Mouse (Mus musculus): ENCODE results near the gene Cdh24. TPM values are rescaled to one million over a fixed set of nuclear protein-coding genes. Genes with fewer than 3 reads are reported as not detected.

Cdh24 gene
- under 1 TPM; 0.36 to 0.59 TPM for total RNA-seq (2021)
- long read RNA-seq, experiment 1, result 0 reads
- long read RNA-seq, experiment 2, result 0 reads

DNA sequence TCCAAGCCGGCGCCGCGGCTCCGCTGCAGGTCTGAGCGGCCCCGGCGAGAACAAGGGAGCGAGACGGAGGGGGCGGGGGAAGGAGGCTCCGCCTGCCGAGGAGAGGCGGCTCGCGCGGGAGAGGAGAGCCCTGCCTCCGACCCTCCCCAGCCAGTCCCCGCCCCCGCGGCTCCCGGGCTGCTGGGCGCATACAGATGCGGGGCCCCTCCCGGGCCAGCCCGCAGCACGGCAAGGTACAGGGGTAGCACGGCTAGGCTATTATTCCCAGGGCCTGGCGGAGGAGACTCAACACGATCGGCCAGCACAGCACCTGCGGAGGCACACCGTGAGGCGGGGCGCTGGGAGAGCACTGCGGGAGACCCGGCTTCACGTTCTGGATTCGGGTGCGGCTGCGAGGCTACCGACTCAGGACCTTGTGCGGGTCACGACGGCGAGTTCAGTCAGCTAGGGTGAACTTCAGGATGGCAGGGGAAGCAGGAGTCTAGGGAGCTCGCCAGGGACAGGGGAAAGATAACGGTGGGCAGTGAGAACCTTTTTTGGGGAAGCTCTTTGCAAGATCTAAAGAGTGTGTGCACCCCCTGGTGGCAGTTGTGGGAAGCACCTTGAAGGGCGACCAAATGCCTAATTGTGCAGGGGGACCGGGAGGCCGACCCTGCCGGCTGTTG lies at the start of gene Cdh24:
Cdh24 (minus strand) TSS at position 60 of the 665 bp plus-strand sequence.
- intact Hi-C loops (cut with DNase I), result loop anchor here (1.0 kb wide), 1 partner anchor 72 kb away; no protein-coding TSS in a partner anchor
- peak; percentile 75 to 76 for DNase-seq

- no peak for DNase-seq
- intact Hi-C loops (cut with DNase I), result loop anchor here (5.0 kb wide), 1 partner anchor 35 kb away; no protein-coding TSS in a partner anchor
Observed at GRCm38 (mm10) chr14:54687251-54687650, 46.1 kb upstream of the Cdh24 start.

- intact Hi-C loops (cut with DNase I), result loop anchor here (5.0 kb wide), 1 partner anchor 34 kb away; no protein-coding TSS in a partner anchor
- DNase-seq, result peak; percentile 100
Observed at GRCm38 (mm10) chr14:54686522-54687143, 45.5 kb upstream of the Cdh24 start, which contains the start of gene Acin1. Gene Acin1 (minus strand): TSS chr14:54686931.

- intact Hi-C loops (cut with DNase I), result loop anchor here (5.0 kb wide), 1 partner anchor 34 kb away; no protein-coding TSS in a partner anchor
- DNase-seq, result no peak
Observed at GRCm38 (mm10) chr14:54686063-54686521, 44.9 kb upstream of the Cdh24 start, which contains the start of gene 1700123O20Rik. Gene 1700123O20Rik (plus strand): TSS chr14:54686216.

DNA sequence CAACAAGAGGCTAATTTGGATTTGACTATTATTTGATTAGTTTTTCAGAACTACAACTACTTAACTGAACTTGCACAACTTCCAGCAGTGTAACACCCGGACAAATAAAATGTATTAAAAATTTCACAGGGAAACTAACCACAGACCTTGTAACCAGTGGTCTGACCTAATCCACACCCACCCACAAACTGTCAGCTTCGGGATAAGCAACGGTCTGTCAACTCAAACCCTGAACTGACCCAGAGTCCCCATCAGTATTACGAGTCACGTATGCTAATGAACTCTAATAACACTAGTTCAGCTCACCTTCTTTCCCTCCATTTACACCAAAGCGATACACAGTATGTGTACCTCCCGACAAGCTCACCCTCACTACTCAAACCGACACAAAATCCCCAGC lies 44.3 kb upstream of the Cdh24 start:
- intact Hi-C loops (cut with DNase I), result loop anchor here (5.0 kb wide), 1 partner anchor 33 kb away; no protein-coding TSS in a partner anchor
- DNase-seq, result no peak

GRCm38 (mm10) chr14:54682396-54682795 lies 41.2 kb upstream of the Cdh24 start:
- intact Hi-C loops (cut with DNase I), result no loop called here
- no peak for DNase-seq

GRCm38 (mm10) chr14:54678657-54679304 lies 37.6 kb upstream of the Cdh24 start:
- intact Hi-C loops (cut with DNase I), result no loop called here
- no peak for DNase-seq

DNA sequence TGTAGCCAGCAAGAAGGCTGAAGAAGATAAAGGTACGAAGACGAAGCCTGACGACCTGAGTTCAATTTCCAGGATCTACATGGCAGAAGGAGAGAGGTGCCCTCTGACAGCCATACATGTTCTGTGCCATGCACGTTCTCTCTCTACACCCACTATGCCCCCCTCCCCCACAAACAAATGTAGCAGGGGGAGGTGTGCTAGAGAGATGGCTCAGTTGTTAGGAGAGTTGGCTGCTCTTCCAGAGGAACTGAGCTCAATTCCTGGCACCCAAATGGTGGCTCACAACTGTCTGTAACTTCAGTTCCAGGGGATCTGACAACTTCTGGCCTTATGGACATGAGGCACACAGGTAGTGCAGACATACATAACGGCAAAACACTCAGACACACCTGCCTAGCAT lies 35.1 kb upstream of the Cdh24 start:
- DNase-seq, result no peak
- intact Hi-C loops (cut with DNase I), result no loop called here

- intact Hi-C loops (cut with DNase I), result no loop called here
- no peak for DNase-seq
Observed at GRCm38 (mm10) chr14:54674317-54674716, 33.2 kb upstream of the Cdh24 start.

- peak; percentile 29 to 36 for DNase-seq
Observed at GRCm38 (mm10) chr14:54669381-54669780, 28.2 kb upstream of the Cdh24 start.

GRCm38 (mm10) chr14:54664477-54665222 lies 23.5 kb upstream of the Cdh24 start:
- intact Hi-C loops (cut with DNase I), result no loop called here
- no peak for DNase-seq

More at GRCm38 (mm10) chr14:54669381-54669780, 28.2 kb upstream of the Cdh24 start:
- intact Hi-C loops (cut with DNase I), result no loop called here

- no peak for DNase-seq
- intact Hi-C loops (cut with DNase I), result no loop called here
Observed at GRCm38 (mm10) chr14:54660009-54660408, 18.8 kb upstream of the Cdh24 start.

GRCm38 (mm10) chr14:54653496-54653895 lies 12.3 kb upstream of the Cdh24 start:
- peak; percentile 68 to 75 for DNase-seq
- intact Hi-C loops (cut with DNase I), result loop anchor here (5.0 kb wide), 1 partner anchor 34 kb away; the partner anchor contains the start of genes 1700123O20Rik and Acin1

- intact Hi-C loops (cut with DNase I), result loop anchor here (5.0 kb wide), 1 partner anchor 35 kb away; the partner anchor contains the start of genes 1700123O20Rik and Acin1
- DNase-seq, result no peak
Observed at GRCm38 (mm10) chr14:54652787-54653186, 11.6 kb upstream of the Cdh24 start.

- intact Hi-C loops (cut with DNase I), result loop anchor here (2.0 to 5.0 kb wide), 2 partner anchors 36 to 49 kb away; partner anchors contain the start of genes 1700123O20Rik and Acin1
- no peak for DNase-seq
Observed at GRCm38 (mm10) chr14:54651556-54651955, 10.4 kb upstream of the Cdh24 start.

- intact Hi-C loops (cut with DNase I), result loop anchor here (2.0 to 5.0 kb wide), 2 partner anchors 36 to 50 kb away; partner anchors contain the start of genes 1700123O20Rik and Acin1
Observed at GRCm38 (mm10) chr14:54650621-54651454, 9.7 kb upstream of the Cdh24 start.

DNA sequence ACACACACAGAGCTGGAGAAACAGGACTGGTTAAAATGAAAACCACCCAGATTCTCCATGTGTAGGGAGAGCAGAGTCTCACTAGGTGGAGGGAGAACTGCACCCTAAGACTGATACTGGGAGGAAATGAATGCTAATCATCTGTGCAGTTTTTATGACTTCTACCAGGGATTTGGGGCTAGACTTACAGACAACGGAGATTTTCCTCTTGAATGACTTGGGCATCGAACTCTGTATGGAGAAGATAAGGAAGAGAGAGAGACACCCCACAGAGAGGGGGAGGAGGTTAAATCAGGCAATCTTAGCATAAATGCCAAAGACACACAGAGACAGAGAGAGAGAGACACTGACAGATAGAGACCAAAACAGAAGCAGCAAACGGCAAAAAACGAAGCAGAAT lies 6.7 kb upstream of the Cdh24 start:
- intact Hi-C loops (cut with DNase I), result loop anchor here (5.0 kb wide), 1 partner anchor 36 kb away; no protein-coding TSS in a partner anchor
- no peak for DNase-seq

More at GRCm38 (mm10) chr14:54650621-54651454, 9.7 kb upstream of the Cdh24 start:
- DNase-seq, result peak; percentile 57 to 84

DNA sequence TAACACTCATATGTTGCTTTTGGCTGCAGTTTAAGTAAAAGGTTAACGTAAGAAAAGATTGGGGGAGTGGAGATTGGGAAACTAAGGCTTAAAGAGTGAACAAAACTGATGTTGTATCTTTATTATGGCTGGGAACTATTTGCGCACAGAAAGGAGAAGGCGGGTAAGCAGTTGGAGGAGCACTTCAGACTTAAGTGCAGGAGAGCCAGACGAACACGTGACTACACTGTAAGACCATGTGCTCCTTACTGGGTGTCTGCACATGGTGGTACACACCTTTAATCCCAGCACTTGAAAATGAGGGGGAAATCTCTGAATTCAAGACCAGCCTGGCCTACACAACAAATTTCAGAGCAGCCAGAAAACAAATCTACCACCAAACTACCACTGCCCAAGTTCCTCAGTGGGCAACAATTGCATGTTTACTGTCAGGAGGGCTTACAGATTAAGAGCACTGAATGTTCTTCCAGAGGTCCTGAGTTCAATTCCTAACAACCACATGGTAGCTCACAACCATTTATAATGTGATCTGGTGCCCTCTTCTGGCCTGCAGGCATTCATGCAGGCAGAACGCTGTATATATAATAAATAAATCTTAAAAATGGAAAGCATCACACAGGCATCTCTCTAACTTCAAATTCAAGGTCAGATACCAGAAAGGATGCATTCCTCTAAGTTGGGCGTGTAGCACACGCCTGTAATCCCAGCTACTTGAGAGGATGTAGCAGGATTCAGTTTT lies 5.9 kb upstream of the Cdh24 start:
- intact Hi-C loops (cut with DNase I), result loop anchor here (5.0 kb wide), 1 partner anchor 35 kb away; no protein-coding TSS in a partner anchor
- DNase-seq, result no peak

Data from gastrocnemius, postnatal 36 days (tissue).